Mouse (Mus musculus) neural tube, embryonic 15.5 days (tissue): ENCODE results near the gene Phf11b. TPM values are rescaled to one million over a fixed set of nuclear protein-coding genes. Genes with fewer than 3 reads are reported as not detected.
"Not testable (repeated sequence)": the region's sequence is repeated elsewhere in the genome, so short reads cannot be mapped to it uniquely, and the experiment has no call there.

Experiments
- ATAC-seq: fragments of 200-750 bp; cut with Nextera tagmentation; 2 replicates; pipeline ENCODE4 v1.8.0; 2017; ENCODE audit warnings: mild to moderate bottlenecking, moderate TSS enrichment, moderate library complexity; ENCODE audit not compliant: low FRiP score
- H3K27ac ChIP-seq: fragments of 300-500 bp; sonication (generic); replicated peaks from 2 replicates; pipeline ENCODE4 v1.5.1; 2015; ENCODE audit warnings: mild to moderate bottlenecking, inconsistent platforms
- H3K27me3 ChIP-seq: fragments of 300-500 bp; sonication (generic); replicated peaks from 2 replicates; pipeline ENCODE4 v1.6.1; 2015; ENCODE audit warnings: inconsistent platforms
- H3K36me3 ChIP-seq: fragments of 300-500 bp; sonication (generic); 2 replicates; pipeline ENCODE4 v1.6.1; 2015; ENCODE audit warnings: inconsistent platforms
- H3K4me1 ChIP-seq: fragments of 300-500 bp; sonication (generic); 2 replicates; pipeline ENCODE4 v1.6.1; 2015; ENCODE audit warnings: inconsistent platforms
- H3K4me2 ChIP-seq: fragments of 300-500 bp; sonication (generic); 2 replicates; pipeline ENCODE4 v1.6.1; 2015; ENCODE audit warnings: inconsistent platforms, mild to moderate bottlenecking, moderate library complexity
- H3K4me3 ChIP-seq: fragments of 300-500 bp; sonication (generic); replicated peaks from 2 replicates; pipeline ENCODE4 v1.5.1; 2015; ENCODE audit warnings: mild to moderate bottlenecking, inconsistent platforms
- H3K9ac ChIP-seq: fragments of 300-500 bp; sonication (generic); replicated peaks from 2 replicates; pipeline ENCODE4 v1.6.1; 2015; ENCODE audit warnings: mild to moderate bottlenecking, inconsistent platforms
- H3K9me3 ChIP-seq: fragments of 300-500 bp; sonication (generic); replicated peaks from 2 replicates; pipeline ENCODE4 v1.6.1; 2016; ENCODE audit warnings: inconsistent platforms
- WGBS: fragments of 180-500 bp; shearing (Covaris S2); methylation state at CpG from one replicate; pipeline ENCODE4 v1.1.7; 2015; ENCODE audit warnings: mixed read lengths; 5-methylcytosine and 5-hydroxymethylcytosine counted together
- polyA plus RNA-seq: library from polyadenylated mRNA; unstranded; fragments of >200 nt; fragmentation: Nextera tagmentation; extraction: Ambion mirVana; gene quantifications from 2 replicates; pipeline ENCODE4 v1.2.1, GENCODE M21; 2015

Gene Phf11b
- polyA plus RNA-seq, 1 experiment from 2014 or later: 0.42 TPM

DNA sequence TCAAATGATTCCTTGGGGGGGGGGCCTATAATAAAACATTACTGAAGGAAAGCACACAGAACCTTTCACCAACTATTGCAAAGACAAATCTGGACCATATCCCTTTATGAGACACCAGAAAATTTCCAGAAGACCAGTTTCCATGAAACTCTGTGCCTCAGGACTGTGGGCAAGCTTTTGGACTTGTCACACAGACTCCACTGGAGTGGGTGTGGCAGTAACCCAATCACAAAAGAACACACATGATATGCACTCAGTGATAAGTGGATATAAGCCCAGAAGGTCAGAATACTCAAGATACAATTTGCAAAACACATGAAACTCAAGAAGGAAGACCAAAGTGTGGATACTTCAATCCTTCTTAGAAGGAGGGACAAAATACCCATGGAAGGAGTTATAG is 49.4 kb downstream of the Phf11b start:
- H3K36me3 ChIP-seq, H3K4me2 ChIP-seq, ATAC-seq: not testable (repeated sequence)

DNA sequence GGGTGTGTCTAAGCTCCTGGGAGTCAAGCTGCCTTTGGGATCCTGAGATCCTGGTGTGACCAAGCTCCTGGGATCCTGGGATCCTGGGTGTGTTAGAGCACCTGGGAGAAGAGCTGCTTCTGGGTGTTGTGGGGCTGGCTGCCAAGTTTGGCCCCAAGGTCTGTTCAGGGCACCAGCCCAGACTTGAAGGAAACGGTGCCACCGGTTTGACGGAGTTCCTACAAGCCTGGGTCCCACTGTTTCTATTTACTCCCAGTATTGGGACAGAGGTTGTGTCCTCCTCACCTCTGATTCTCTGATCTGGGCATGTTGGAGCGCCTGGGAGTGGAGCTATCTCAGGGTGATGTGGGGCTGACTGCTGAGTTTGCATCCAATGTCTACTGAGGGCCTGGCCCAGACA is 66.2 kb downstream of the Phf11b start:
- not testable (repeated sequence) for ATAC-seq

More for the DNA sequence above, 49.4 kb downstream of the Phf11b start:
- H3K9ac ChIP-seq, H3K27me3 ChIP-seq, H3K4me1 ChIP-seq, H3K27ac ChIP-seq, H3K4me3 ChIP-seq, H3K9me3 ChIP-seq: not testable (repeated sequence)

More for the DNA sequence above, 66.2 kb downstream of the Phf11b start:
- H3K27me3 ChIP-seq, H3K9ac ChIP-seq, H3K36me3 ChIP-seq, H3K27ac ChIP-seq, H3K4me1 ChIP-seq, H3K4me3 ChIP-seq, H3K9me3 ChIP-seq, H3K4me2 ChIP-seq: not testable (repeated sequence)
- 96% methylated on average over 4 of the region's 4 CpGs for WGBS

Other genes starting within 250 kb of the Phf11b start
- not detected in 2 replicates for gene 1700129C05Rik, start 198.5 kb downstream of the Phf11b start, polyA plus RNA-seq
- not detected in 2 replicates for gene Gm5142, start 162.6 kb downstream of the Phf11b start, polyA plus RNA-seq
- gene Rcbtb1, start 140.1 kb downstream of the Phf11b start, polyA plus RNA-seq: 40.5 and 43.2 TPM in 2 replicates
- not detected in 2 replicates for gene Gm6904, start 81.1 kb downstream of the Phf11b start, polyA plus RNA-seq
- gene Phf11a, start 43.8 kb downstream of the Phf11b start, polyA plus RNA-seq: 0.14 TPM in 1 of 2 replicates, not detected in the other
- 0.50 and 1.3 TPM in 2 replicates for gene Phf11d, start 24.1 kb upstream of the Phf11b start, polyA plus RNA-seq
- 0.23 and 0.57 TPM in 2 replicates for gene Phf11c, start 54.0 kb upstream of the Phf11b start, polyA plus RNA-seq
- gene Setdb2, start 99.5 kb upstream of the Phf11b start, polyA plus RNA-seq: 3.9 and 7.1 TPM in 2 replicates
- gene Cab39l, start 99.6 kb upstream of the Phf11b start, polyA plus RNA-seq: 19.8 and 25.1 TPM in 2 replicates